Mouse (Mus musculus) spleen, embryonic (tissue): ENCODE measurements at regions not wholly inside any gene's neighbourhood (a gene's known extent, or its start where the extent isn't known, plus 50 kb on each side); places are given as distances from the start of the nearest gene placed in this dataset.

Experiments used
- CTCF ChIA-PET: fragments of 350-600 bp; sonication (Branson Sonifier 250); formaldehyde crosslinking; loops from one replicate; lab custom pipeline; 2022; lab: Charles Lee

DNA sequence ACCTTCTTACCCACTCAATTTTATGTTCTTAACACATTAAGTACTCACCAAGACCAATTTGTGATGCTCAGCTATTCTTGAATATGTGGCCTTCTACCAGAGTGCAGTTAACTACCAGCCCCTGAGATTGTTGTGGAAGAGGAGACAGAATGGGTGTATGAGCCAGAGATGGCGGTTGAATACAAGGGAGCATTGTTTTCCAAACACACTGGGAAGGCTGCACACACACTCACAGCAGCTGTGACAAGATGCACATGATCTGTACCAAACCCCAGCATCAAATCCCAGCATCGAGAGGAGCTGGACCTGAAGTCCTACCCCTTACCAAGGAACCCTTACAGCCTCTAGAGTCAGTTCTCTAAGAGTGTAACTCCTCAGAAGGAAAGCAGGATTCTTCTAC lies 91.4 kb upstream of the Wscd1 start:
- CTCF ChIA-PET: no interaction called here

DNA sequence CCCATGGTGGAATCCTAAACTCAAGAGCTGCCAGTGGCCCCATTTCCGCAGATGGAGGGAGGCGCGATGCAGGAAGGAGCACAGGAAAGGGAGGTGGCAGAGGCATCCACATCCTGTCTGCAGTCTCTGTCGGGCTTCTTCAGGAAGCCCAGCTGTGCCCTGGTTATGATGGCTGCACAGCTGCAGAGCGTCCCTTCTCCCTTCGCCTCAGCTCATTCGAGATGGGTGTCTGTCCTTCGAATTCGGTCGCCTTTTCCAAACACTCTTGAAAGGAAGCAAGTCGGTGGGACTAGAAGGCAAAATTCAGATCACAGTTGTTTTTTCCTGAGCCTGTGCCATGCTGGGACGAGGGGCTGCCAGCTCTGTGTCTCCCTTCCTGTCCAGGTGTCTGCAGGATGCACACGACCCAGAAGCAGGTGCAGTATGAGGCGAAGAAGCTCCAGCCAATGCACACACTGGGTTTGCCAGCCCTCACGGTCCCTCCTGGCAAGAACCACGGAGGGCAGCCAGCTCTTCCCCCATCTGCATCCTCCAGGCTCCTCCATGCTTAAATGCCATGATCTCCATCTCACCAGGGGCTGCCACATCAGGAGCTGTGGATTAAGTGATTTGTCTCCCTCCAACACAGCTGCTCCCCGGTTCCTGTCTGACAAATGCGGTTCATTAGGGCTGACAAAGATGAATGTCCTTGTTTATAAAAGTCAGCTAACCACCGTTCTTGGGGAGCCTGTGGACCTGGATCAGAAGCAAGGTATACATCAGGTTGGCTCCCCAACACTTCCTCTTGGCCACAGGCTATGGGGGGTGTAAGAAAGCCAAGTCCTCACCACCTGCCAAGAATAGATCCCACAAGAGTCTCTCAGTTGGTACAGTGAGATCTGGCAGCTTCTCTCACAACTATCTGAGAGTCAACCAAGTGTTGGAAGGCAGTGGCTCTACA lies 79.3 kb upstream of the Wscd1 start:
- CTCF ChIA-PET: no interaction called here

DNA sequence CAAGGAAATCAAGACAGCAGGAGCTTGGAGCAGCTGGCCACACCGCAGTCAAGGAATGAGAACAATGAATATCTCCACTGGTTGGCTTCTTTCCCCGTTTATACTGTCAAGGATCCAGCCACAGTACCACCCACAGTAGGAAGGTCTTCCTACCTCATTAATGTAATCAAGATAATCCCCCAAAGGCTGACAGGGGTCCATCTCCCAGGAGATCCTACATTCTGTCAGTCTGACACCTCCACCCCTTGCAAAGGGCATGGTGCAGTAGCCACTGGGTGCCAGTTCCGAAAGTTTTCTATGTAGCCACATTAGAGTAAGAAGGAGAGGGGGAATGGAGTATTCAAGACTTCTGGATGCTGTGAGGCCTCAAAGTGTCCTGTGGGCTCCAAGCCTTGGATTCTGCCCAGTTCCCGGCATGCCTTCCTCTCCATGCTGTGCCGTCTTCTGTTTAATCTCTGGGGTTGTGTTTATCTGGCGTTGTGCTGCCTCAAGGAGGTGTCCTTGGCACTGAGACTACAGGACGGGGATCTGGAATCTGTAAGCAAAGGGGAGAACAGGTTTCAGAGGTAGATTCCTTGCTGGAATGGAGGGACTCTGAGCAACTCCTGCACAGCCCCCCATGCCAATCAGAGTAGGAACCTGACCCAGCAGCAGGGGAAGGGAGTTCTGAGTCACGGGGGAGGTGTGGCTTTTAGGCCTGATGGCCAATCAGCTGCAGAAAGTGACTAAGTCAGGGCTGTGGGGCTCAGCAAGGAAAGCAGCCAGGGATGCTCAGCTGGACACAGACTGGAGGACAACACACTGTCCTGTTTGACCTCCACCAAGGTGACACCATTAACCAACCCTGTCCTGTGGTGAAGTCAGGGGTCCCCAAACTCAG lies 77.3 kb upstream of the Wscd1 start:
- CTCF ChIA-PET: no interaction called here

DNA sequence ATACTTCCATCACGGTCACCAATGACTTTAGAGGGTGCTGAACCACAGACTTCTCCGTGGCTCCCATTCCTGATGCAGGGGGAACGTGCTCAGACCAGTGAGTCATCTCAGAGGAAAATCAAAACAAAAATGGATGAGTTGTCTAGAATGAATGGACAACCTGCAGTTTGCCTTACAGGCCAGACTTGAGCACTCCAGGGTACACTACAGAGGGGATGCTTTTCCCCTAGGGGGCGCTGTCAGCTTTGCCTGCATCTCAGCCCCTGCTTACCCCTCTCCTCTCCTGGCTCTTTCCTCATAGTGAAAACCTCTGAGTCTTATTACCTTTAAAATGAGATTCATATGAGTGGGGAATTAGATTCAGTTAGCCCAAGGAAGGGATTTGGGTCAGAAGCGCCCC lies 75.4 kb upstream of the Wscd1 start:
- CTCF ChIA-PET: no interaction called here

DNA sequence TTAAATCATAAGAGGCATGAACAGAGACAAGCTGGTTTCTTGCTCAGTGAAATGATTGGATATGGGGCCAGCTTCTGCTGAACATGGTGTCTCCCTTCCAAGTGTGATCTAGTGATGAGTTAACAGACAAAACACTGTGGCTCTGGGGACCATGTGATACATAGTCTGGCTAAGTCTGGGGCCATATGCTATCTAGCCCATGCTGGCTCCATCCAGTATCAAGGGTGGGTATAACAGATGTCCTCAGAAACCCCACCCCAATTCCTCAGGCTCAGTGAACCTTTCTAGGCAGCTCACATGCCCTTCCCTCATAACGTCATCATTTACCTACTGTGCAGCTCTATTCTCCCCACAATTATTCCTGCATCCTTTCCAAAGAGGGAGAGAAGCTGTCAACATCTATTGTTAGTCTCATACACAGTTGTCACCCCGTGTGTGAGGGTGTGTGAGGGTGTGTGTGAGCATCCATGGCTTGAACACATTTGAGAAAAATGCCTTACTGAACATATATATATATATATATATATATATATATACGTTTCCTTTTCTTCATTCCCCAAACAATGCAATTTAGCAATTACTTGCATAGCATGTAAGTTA lies 73.9 kb upstream of the Wscd1 start:
- CTCF ChIA-PET: interaction anchor here (0.6 kb wide), 1 partner anchor 101 kb away, joined by 3 read pairs; no protein-coding TSS in a partner anchor

DNA sequence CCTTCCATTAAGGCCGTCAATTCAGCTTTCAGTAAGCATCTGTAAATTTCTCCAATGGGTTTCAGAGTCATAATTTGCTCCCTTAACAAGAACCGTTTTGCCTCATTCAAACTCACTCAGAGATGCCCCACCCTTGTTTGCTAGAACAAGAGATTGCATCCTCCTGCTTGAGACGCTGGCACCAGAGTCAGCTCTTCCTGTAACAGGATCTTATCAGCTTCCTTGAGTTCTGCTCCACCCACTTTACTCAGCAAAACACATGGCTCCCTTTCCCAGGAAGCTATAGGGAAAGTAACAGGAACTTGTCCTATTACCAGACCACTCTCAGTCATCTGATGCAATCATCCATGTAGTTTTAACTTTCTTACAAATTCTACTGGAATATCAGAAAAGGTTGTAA lies 52.7 kb upstream of the Wscd1 start:
- CTCF ChIA-PET: interaction anchor here (0.6 kb wide), 1 partner anchor 196 kb away, joined by 3 read pairs; no protein-coding TSS in a partner anchor

DNA sequence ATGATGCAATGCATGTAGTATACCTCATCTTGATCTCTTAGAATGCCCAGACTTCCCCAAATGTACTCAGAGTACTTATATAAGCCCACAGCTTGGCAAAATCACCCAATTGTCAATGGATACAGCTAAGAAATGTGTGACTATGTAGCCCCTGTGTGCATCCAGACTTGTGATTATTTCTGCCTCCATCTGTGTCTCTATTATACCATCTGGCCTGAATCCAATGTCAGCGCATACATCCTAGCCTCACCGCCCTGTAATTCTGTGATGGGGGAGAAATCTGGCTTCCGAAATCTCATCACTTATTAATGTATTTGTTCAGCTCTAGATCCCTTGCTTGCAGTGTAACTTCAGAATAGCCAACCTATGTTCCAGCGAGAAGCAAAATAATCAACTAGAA lies 50.9 kb upstream of the Wscd1 start:
- CTCF ChIA-PET: no interaction called here
